Mouse (Mus musculus) lung, embryonic 15.5 days (tissue): ENCODE data around the gene 4931414P19Rik. TPM values are rescaled to one million over a fixed set of nuclear protein-coding genes. Genes with fewer than 3 reads are reported as not detected.

ENCODE experiments used
- ATAC-seq: fragments of 200-750 bp; cut with Nextera tagmentation; 2 replicates; pipeline ENCODE4 v1.8.0; 2017; ENCODE audit warnings: moderate number of reproducible peaks, borderline replicate concordance; ENCODE audit not compliant: low FRiP score, low TSS enrichment; ENCODE audit errors: extremely low read depth
- H3K27ac ChIP-seq: fragments of 300-500 bp; sonication (generic); 2 replicates; pipeline ENCODE4 v1.5.1; 2015; ENCODE audit warnings: moderate library complexity, mild to moderate bottlenecking, inconsistent platforms
- H3K27me3 ChIP-seq: fragments of 300-500 bp; sonication (generic); 2 replicates; pipeline ENCODE4 v1.6.1; 2015; ENCODE audit warnings: inconsistent platforms
- H3K36me3 ChIP-seq: fragments of 300-500 bp; sonication (generic); 2 replicates; pipeline ENCODE4 v1.6.1; 2015; ENCODE audit warnings: inconsistent platforms
- H3K4me1 ChIP-seq: fragments of 300-500 bp; sonication (generic); 2 replicates; pipeline ENCODE4 v1.6.1; 2015; ENCODE audit warnings: inconsistent platforms
- H3K4me2 ChIP-seq: fragments of 300-500 bp; sonication (generic); 2 replicates; pipeline ENCODE4 v1.6.1; 2015; ENCODE audit warnings: inconsistent platforms, mild to moderate bottlenecking, moderate library complexity
- H3K4me3 ChIP-seq: fragments of 300-500 bp; sonication (generic); 2 replicates; pipeline ENCODE4 v1.5.1; 2015; ENCODE audit warnings: mild to moderate bottlenecking, inconsistent platforms
- H3K9ac ChIP-seq: fragments of 300-500 bp; sonication (generic); 2 replicates; pipeline ENCODE4 v1.6.1; 2015; ENCODE audit warnings: inconsistent platforms
- H3K9me3 ChIP-seq: fragments of 300-500 bp; sonication (generic); 2 replicates; pipeline ENCODE4 v1.6.1; 2016; ENCODE audit warnings: inconsistent platforms
- WGBS: fragments of 180-500 bp; shearing (Covaris S2); methylation state at CpG from one replicate; pipeline ENCODE4 v1.1.7; 2015; 5-methylcytosine and 5-hydroxymethylcytosine counted together
- polyA plus RNA-seq: library from polyadenylated mRNA; unstranded; fragments of >200 nt; fragmentation: Nextera tagmentation; extraction: Ambion mirVana; gene quantifications from 2 replicates; pipeline ENCODE4 v1.2.1, GENCODE M21; 2015

4931414P19Rik gene
- polyA plus RNA-seq, 1 experiment from 2014 or later, result 8.6 TPM

- ATAC-seq, result peak; percentile 98
- no peaks in the 10 kb centered on the region for H3K36me3 ChIP-seq
- H3K9ac ChIP-seq, result peak overlapping the region; percentile 77
- peaks cover 20% of the 10 kb centered on the region for H3K4me1 ChIP-seq
- under 1% methylated on average over 46 of the region's 46 CpGs for WGBS
- H3K27ac ChIP-seq, result peak overlapping the region; percentile 93
- no peaks in the 10 kb centered on the region for H3K9me3 ChIP-seq
- peak overlapping the region; percentile 53 for H3K4me2 ChIP-seq
- peak overlapping the region; percentile 65 for H3K4me3 ChIP-seq
- no peaks in the 10 kb centered on the region for H3K27me3 ChIP-seq
Measured at GRCm38 (mm10) chr14:54603038-54603654, 2.6 kb downstream of the 4931414P19Rik start.

- WGBS, result 36% methylated on average over 4 of the region's 4 CpGs
- H3K36me3 ChIP-seq, result no peaks in the 10 kb centered on the region
- ATAC-seq, result no peak
- H3K9me3 ChIP-seq, result no peaks in the 10 kb centered on the region
- peak overlapping the region; percentile 53 for H3K4me2 ChIP-seq
- H3K27me3 ChIP-seq, result no peaks in the 10 kb centered on the region
- peak overlapping the region; percentile 77 for H3K9ac ChIP-seq
- H3K4me3 ChIP-seq, result peak overlapping the region; percentile 65
- H3K27ac ChIP-seq, result peak overlapping the region; percentile 93
- peaks cover 20% of the 10 kb centered on the region for H3K4me1 ChIP-seq
Measured at GRCm38 (mm10) chr14:54602613-54603012, 3.2 kb downstream of the 4931414P19Rik start.

GRCm38 (mm10) chr14:54601601-54602000 lies 4.2 kb downstream of the 4931414P19Rik start:
- no peak overlapping the region for H3K4me3 ChIP-seq
- 23% methylated on average over 2 of the region's 2 CpGs for WGBS
- ATAC-seq, result no peak

GRCm38 (mm10) chr14:54597084-54597483 lies 8.7 kb downstream of the 4931414P19Rik start:
- Histone ChIP-seq H3K27ac (no peak overlapping the region), H3K36me3 (peaks cover 13% of the 10 kb centered on the region), H3K4me1 (peaks cover 4% of the 10 kb centered on the region), H3K9ac (no peak overlapping the region), H3K4me3 (no peak overlapping the region), H3K9me3 (no peaks in the 10 kb centered on the region), H3K27me3 (no peaks in the 10 kb centered on the region), H3K4me2 (no peak overlapping the region)
- 75% methylated on average over 7 of the region's 7 CpGs for WGBS
- no peak for ATAC-seq

More at GRCm38 (mm10) chr14:54601601-54602000, 4.2 kb downstream of the 4931414P19Rik start:
- H3K27ac ChIP-seq, result no peak overlapping the region
- peaks cover 20% of the 10 kb centered on the region for H3K4me1 ChIP-seq
- no peaks in the 10 kb centered on the region for H3K36me3 ChIP-seq
- no peaks in the 10 kb centered on the region for H3K9me3 ChIP-seq
- no peak overlapping the region for H3K9ac ChIP-seq
- no peaks in the 10 kb centered on the region for H3K27me3 ChIP-seq
- H3K4me2 ChIP-seq, result no peak overlapping the region

GRCm38 (mm10) chr14:54594631-54595414 lies 11.0 kb downstream of the 4931414P19Rik start:
- H3K27me3 ChIP-seq, result no peaks in the 10 kb centered on the region
- ATAC-seq, result no peak
- 0 out of 2 replicates have a peak overlapping the region, but pooled peaks have one; percentile 2 for H3K4me2 ChIP-seq
- no peak overlapping the region for H3K4me3 ChIP-seq
- WGBS, result 68% methylated on average over 28 of the region's 28 CpGs
- no peak overlapping the region for H3K9ac ChIP-seq
- no peak overlapping the region for H3K27ac ChIP-seq
- peaks cover 3% of the 10 kb centered on the region; the same call in 1 of the 2 replicates for H3K4me1 ChIP-seq
- peaks cover 16% of the 10 kb centered on the region for H3K36me3 ChIP-seq
- no peaks in the 10 kb centered on the region for H3K9me3 ChIP-seq

GRCm38 (mm10) chr14:54594055-54594454 lies 11.7 kb downstream of the 4931414P19Rik start:
- no peak overlapping the region for H3K4me3 ChIP-seq
- no peaks in the 10 kb centered on the region for H3K9me3 ChIP-seq
- peaks cover 16% of the 10 kb centered on the region for H3K36me3 ChIP-seq
- no peak for ATAC-seq
- 90% methylated on average over 3 of the region's 3 CpGs for WGBS
- no peaks in the 10 kb centered on the region for H3K27me3 ChIP-seq
- no peak overlapping the region for H3K4me2 ChIP-seq
- no peak overlapping the region for H3K27ac ChIP-seq
- H3K9ac ChIP-seq, result no peak overlapping the region
- H3K4me1 ChIP-seq, result peaks cover 3% of the 10 kb centered on the region; the same call in 1 of the 2 replicates

DNA sequence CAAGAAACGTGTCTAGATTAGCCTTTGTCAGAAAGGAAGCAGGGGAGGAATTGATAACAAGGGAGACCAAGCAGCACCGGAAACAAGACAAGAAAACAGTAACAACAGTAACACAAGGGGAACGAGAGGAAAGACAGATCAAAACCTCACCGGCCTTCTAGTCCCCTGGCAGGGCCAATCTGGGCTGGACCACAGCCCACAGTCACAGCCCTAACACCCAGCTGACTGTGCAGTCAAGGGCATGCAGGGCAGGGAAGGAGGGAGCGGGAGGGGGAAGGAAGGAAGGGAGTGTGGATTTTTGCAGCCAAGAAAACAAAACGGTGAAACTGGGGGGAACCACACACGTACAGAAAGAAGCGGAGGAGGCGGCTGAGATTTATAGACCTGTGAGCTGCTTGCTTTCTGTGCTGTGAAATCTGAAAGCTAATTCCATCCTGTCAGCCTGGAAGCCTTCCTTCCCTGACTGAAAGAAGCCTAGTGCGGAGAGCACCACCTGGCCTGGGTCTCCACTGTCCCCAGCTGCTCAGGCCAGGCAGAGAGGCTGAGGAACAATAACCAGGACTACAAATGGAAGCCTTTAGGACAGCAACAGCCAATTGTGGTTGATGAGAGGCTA lies 13.4 kb downstream of the 4931414P19Rik start:
- Histone ChIP-seq H3K9ac (no peak overlapping the region), H3K4me3 (no peak overlapping the region), H3K4me1 (peaks cover 3% of the 10 kb centered on the region; the same call in 1 of the 2 replicates), H3K27me3 (no peaks in the 10 kb centered on the region), H3K27ac (peak overlapping the region; percentile 17; the same call in 1 of the 2 replicates), H3K9me3 (no peaks in the 10 kb centered on the region), H3K4me2 (no peak overlapping the region), H3K36me3 (peaks cover 20% of the 10 kb centered on the region)
- ATAC-seq, result peak; percentile 61; the same call in 1 of the 2 replicates
- WGBS, result 50% methylated on average over 10 of the region's 10 CpGs

- no peak overlapping the region for H3K4me3 ChIP-seq
- 95% methylated on average over 16 of the region's 16 CpGs for WGBS
- H3K4me1 ChIP-seq, result peaks cover 3% of the 10 kb centered on the region; the same call in 1 of the 2 replicates
- no peak overlapping the region for H3K9ac ChIP-seq
- no peaks in the 10 kb centered on the region for H3K9me3 ChIP-seq
- ATAC-seq, result no peak
- peaks cover 20% of the 10 kb centered on the region for H3K36me3 ChIP-seq
- no peak overlapping the region for H3K27ac ChIP-seq
- no peaks in the 10 kb centered on the region for H3K27me3 ChIP-seq
- no peak overlapping the region for H3K4me2 ChIP-seq
Measured at GRCm38 (mm10) chr14:54591056-54591455, 14.7 kb downstream of the 4931414P19Rik start.

DNA sequence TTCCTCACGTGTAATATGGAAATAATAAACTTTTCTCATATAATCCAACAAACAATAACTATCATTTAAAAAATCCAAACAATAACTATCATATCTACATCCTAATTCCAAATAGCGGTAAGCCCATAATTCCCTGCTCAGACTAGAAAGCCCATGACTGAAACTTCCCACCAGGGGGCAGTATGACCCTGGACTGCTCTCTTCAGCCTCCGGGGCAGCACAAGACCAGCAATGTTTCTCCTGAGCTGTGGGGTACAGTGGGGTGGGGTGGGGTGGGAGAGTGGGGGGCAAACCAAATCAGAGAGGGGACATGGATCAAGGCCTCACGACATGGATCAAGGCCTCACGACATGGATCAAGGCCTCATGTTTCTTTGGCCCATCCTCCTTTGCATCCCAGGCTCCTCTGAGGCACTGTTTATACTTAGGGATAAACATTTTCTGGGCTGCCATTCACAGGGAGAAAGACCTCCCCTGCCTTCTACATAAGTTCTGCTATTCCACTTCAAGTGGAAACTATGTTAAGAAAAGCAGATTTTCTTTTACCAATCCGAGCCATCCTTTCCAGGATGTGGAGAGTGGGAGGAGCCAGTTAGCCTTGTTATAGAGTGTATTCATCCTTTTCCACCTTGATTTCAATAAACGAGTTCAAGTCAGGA lies 22.0 kb downstream of the 4931414P19Rik start:
- peak; percentile 71; the same call in 1 of the 2 replicates for ATAC-seq
- no peak overlapping the region for H3K9ac ChIP-seq
- no peaks in the 10 kb centered on the region for H3K27me3 ChIP-seq
- H3K36me3 ChIP-seq, result peaks cover 25% of the 10 kb centered on the region; the same call in 1 of the 2 replicates
- 0 out of 2 replicates have a peak overlapping the region, but pooled peaks have one; percentile 10 for H3K4me2 ChIP-seq
- no peak overlapping the region for H3K27ac ChIP-seq
- no peak overlapping the region for H3K4me3 ChIP-seq
- 23% methylated on average over 7 of the region's 7 CpGs for WGBS
- H3K9me3 ChIP-seq, result no peaks in the 10 kb centered on the region
- 0 out of 2 replicates have a peak, but pooled peaks cover 2% of the 10 kb centered on the region for H3K4me1 ChIP-seq

GRCm38 (mm10) chr14:54582536-54582935 lies 23.3 kb downstream of the 4931414P19Rik start:
- Histone ChIP-seq H3K4me2 (no peak overlapping the region), H3K36me3 (peaks cover 22% of the 10 kb centered on the region; the same call in 1 of the 2 replicates), H3K27me3 (no peaks in the 10 kb centered on the region), H3K4me3 (no peak overlapping the region), H3K9ac (no peak overlapping the region), H3K4me1 (0 out of 2 replicates have a peak, but pooled peaks cover 8% of the 10 kb centered on the region), H3K27ac (no peak overlapping the region), H3K9me3 (no peaks in the 10 kb centered on the region)
- ATAC-seq, result no peak
- 90% methylated on average over 9 of the region's 9 CpGs for WGBS

DNA sequence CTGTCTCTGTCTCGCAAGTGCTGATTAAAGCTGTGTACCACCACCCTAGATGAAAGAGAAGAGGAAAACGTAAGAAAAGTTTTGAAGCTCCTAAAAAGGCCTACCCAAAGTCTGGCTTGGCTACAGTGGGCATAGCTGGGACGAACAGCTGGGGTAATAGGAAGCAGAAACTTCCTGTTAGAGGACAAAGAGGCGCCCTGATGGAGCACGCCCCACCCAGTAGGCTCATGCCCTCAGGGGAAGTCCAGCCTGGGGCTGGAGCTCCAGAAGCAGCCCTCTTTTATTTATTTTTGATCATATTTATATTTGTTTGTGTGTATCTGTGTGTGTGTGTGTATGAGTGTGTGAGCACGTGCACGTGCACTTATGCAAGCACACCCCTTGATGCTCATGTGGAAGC lies 26.2 kb downstream of the 4931414P19Rik start:
- H3K4me2 ChIP-seq, result no peak overlapping the region
- 77% methylated on average over 7 of the region's 7 CpGs for WGBS
- no peak overlapping the region for H3K27ac ChIP-seq
- H3K27me3 ChIP-seq, result no peaks in the 10 kb centered on the region
- H3K36me3 ChIP-seq, result peaks cover 13% of the 10 kb centered on the region; the same call in 1 of the 2 replicates
- no peak overlapping the region for H3K4me3 ChIP-seq
- H3K9ac ChIP-seq, result no peak overlapping the region
- H3K9me3 ChIP-seq, result no peaks in the 10 kb centered on the region
- no peak for ATAC-seq
- H3K4me1 ChIP-seq, result peaks cover 14% of the 10 kb centered on the region
